Mouse (Mus musculus) adrenal gland, adult 8-10 months (tissue): ENCODE measurements around the gene Hoxa9. TPM values are rescaled to one million over a fixed set of nuclear protein-coding genes. Genes with fewer than 3 reads are reported as not detected.

Source experiments
- DNase-seq: peaks from one replicate; pipeline ENCODE4 v3.0.0; 2022
- total RNA-seq, 4 experiments: library from RNA; stranded (reverse); gene quantifications; 2 replicates each; pipeline ENCODE4 v1.2.4; 2022

Gene Hoxa9
- total RNA-seq, 4 experiments from 2014 or later, result 0.27 to 0.56 (median 0.55) TPM; not detected in 1

- DNase-seq, result no peak
Measured at GRCm38 (mm10) chr6:52243681-52244121, 12.8 kb upstream of the Hoxa9 start.

GRCm38 (mm10) chr6:52242801-52243332, 12.0 kb upstream of the Hoxa9 start:
- DNase-seq, result no peak

- DNase-seq, result no peak
Measured at GRCm38 (mm10) chr6:52241001-52241621, 10.2 kb upstream of the Hoxa9 start.

DNA sequence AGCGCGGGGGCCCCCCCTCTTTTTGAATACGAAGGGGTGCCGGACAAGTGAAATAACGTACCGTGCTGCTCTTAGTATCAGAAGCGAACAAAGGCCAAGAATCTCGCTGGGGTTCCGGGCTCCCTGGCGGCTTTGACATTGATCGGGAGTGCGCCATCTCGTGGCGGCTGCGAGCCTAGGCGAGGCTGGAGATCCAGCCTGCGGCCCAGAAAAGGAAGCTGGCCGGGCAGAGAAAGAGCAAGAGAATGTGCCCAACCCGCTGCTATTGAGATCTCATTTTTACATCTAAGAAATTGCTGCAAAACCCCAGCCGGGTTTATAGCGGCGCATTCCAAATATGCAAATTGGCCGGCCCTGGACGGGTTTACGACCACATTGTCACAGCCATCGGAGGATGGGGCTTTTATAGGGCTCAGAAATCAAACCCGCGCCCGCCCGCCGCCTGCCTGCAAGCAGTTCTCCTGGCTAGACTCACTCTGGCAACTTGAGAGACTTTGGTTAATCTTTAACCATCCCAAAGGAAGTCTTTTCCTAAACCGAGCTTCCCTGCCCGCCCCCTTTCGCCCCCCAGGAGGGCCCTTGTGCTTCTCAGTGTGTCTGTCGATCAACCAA, 9.6 kb upstream of the Hoxa9 start, which contains the start of gene Hoxa10:
Gene Hoxa10, minus strand, starts transcription at position 466 of the 612 bp plus-strand sequence.
- DNase-seq, result no peak

DNA sequence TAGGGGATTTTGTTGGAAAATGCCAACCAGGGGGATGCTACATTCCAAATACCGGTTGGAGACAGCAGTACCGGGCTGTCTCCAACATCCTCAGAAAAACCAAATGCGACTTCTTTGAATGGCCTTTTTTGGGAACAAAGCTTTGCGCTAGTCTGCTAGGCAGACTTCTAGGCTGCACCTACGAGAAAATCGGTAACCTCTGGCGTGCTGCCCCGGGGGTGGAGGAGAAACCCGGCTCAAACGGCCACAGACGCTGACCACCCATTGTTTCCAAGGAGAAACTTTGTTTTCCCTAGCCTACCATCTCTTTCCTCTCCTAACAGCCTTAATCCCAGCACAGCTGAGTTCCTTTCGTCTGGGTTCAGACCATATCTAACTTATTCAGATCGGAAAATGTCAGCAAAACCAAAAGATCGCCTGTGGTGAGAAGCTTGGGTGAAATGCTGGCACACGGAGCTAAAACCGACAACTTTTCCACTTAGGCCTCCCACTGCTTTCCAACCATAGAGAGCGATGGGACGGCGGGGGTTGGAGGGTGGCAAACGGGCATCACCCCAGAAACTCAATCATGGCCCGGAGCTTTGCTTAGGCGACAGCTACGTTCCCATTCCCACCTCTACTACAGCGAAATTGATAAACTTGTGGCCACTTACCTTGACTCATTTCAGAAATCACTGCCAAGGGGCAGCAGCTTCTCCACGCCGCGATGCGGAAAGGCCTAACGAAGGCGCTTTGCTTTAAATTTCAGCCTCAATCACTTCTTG, 8.9 kb upstream of the Hoxa9 start:
- DNase-seq, result no peak

GRCm38 (mm10) chr6:52238976-52239375, 8.1 kb upstream of the Hoxa9 start:
- DNase-seq, result no peak

DNA sequence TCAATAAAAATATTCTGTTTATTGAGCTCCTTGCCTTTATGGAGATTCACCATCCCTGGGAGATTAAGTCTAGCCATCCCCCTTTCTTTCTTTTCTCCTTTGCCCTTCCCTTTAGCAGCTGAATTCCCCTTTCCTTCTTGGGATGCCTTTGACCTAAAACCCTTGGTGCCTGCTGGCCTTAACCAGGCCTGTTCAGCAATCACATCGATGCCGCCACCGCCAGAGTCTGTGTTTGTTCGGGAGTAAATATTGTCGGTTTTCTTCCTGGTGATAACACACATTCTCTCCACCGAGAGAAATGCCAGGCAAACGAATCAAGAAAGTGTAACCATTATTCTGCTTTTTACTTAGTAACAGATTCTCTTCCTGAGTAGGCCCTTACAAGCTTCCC, 7.3 kb upstream of the Hoxa9 start:
- DNase-seq, result no peak

- no peak for DNase-seq
Measured at GRCm38 (mm10) chr6:52237346-52238154, 6.7 kb upstream of the Hoxa9 start.

GRCm38 (mm10) chr6:52236806-52237205, 5.9 kb upstream of the Hoxa9 start:
- DNase-seq, result no peak

DNA sequence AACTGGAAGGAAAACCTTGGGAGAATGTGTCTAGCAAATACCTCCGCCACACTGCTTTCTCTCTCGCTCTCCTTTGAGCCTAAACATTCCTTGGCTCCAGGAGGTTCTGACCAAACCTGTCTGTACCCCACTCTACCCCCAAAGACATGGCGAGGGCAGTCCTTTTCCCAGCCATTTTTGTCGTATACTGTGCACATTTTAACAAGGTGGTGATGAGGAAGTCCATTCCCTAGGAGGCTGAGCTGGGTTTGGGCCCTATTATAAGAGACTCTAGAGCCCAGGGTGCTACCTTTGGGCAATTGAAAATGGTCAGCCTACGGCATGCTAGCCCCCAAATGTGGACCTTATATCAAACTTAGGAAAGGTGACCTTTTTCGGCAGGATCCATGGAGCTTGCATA, 5.0 kb upstream of the Hoxa9 start:
- no peak for DNase-seq

GRCm38 (mm10) chr6:52235267-52235666, 4.4 kb upstream of the Hoxa9 start:
- DNase-seq, result no peak

DNA sequence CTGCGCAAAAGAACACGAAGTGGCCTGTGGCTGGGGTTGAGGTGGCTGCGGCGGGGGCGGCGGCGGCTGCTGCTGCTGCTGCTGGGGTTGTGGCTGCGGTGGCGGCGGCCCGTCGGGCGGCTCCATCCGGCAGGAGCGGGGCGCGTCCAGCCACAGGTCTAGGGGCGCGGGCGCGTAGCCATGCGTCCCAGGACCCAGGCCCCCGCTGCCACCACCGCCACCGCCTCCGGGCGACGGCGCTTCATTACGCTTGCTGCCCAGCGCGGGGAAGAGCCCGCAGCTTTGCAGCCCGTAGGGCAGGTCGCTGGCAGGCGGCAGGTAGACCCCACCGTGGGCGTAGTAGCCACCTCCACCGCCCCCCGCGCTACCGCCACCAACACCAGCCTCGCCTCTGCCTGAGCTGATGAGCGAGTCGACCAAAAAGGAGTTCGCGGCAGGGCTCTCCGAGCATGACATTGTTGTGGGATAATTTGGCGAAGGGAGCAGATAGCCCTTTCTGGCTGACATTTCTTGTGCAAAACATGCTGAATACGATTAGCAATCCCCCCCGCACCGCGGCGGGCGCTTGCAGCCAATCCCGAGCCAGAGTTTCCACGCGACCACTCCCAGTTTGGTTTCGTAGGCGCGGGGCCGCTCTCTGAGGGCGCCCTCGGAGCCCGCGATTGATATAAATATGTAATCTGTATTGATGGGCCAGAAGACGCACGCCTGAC, 3.7 kb upstream of the Hoxa9 start:
- DNase-seq, result no peak

GRCm38 (mm10) chr6:52233546-52234427, 2.9 kb upstream of the Hoxa9 start:
- no peak for DNase-seq

- DNase-seq, result no peak
Measured at GRCm38 (mm10) chr6:52232984-52233545, 2.2 kb upstream of the Hoxa9 start.

- no peak for DNase-seq
Measured at GRCm38 (mm10) chr6:52232568-52232965, 1.7 kb upstream of the Hoxa9 start.

- no peak for DNase-seq
Measured at GRCm38 (mm10) chr6:52231885-52232567, 1.1 kb upstream of the Hoxa9 start.

GRCm38 (mm10) chr6:52229558-52230416, 1.1 kb downstream of the Hoxa9 start:
- DNase-seq, result no peak
